8 mouse cellular contexts compared by ENCODE assay signal in the genomic region with DNA sequence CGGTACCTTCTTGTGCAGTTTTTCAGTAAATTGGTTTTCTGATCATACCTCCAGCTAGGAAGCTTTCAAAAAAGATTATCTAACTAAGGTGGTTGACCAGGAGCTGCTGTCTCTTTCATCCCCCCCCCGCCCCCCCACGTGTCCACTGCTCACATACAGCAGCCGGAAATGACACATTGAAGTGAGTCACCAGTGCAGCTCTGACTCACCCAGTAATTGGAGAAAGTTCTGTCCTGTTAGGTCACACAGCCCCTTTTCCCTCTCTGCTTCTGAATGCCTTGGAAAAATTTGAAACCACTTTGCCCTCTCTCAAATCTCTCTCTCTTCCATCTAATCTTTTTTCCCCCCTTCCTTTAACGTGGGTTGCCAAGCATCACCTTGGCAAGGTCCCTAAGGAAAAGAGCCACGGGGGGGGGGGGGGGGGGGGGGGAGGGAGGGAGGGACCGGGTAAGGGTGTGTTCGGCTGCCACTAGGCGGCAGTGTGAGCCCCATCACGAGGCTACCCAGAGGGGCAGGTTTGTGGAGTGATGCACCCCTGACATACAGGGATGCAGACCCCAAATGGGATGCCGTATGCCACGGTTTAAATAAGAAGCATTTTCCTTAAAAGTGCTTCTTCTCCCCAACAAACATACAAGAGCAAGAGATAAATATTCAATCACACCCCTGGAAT. TPM values are rescaled to one million over a fixed set of nuclear protein-coding genes. Genes with fewer than 3 reads are reported as not detected.
DNase-seq lines count a peak whose midpoint lies in the region; ATAC-seq lines count a peak whose summit lies in the region.

No protein-coding gene starts in this region.

- peak; percentile 63 to 80 for DNase-seq in heart, adult 18-20 months
- DNase-seq in heart, postnatal 25 days (ENCODE audit: low spot score): no peak
- peak; percentile 96 for DNase-seq in 416B (ENCODE audit: low read depth)
- DNase-seq in ZHBTc4 (ENCODE audit: low read depth, low spot score): peak; percentile 34
- DNase-seq in embryonic facial prominence, embryonic 11.5 days (ENCODE audit: low spot score): peak; percentile 27
- DNase-seq in kidney, postnatal 4 days: peak; percentile 74 to 77
- DNase-seq in natural killer cell, adult 2 months (ENCODE audit: low spot score in 2 of 2): peak; percentile 46 to 54
- DNase-seq in midbrain, embryonic 11.5 days (ENCODE audit: low spot score, missing footprints): no peak

- 24% methylated on average over 10 of the region's 12 CpGs for WGBS in embryonic facial prominence, embryonic 11.5 days
- WGBS in midbrain, embryonic 11.5 days: 30% methylated on average over 11 of the region's 12 CpGs

- no peak overlapping the region for H3K4me2 ChIP-seq in embryonic facial prominence, embryonic 11.5 days (ENCODE audit: low read depth, low read length)
- no peak overlapping the region for H3K4me2 ChIP-seq in midbrain, embryonic 11.5 days

- H3K4me1 ChIP-seq in embryonic facial prominence, embryonic 11.5 days (ENCODE audit: control insufficient read depth, insufficient read depth, low read length): no peaks in the 10 kb centered on the region
- no peaks in the 10 kb centered on the region for H3K4me1 ChIP-seq in midbrain, embryonic 11.5 days (ENCODE audit: control insufficient read depth, insufficient read depth, low read length)

- H3K36me3 ChIP-seq in embryonic facial prominence, embryonic 11.5 days (replicated peaks; ENCODE audit: control insufficient read depth, insufficient read depth, low read depth, low read length): no peaks in the 10 kb centered on the region
- no peaks in the 10 kb centered on the region for H3K36me3 ChIP-seq in midbrain, embryonic 11.5 days (ENCODE audit: control insufficient read depth, insufficient read depth, low read length)

- intact Hi-C loops in heart, postnatal 25 days (cut with DNase I): loop anchor here (1.0 kb wide), 1 partner anchor 45 kb away; no protein-coding TSS in a partner anchor

- no peak for ATAC-seq in embryonic facial prominence, embryonic 11.5 days (replicated peaks; ENCODE audit: insufficient number of reproducible peaks, low FRiP score, low TSS enrichment, low read depth)
- ATAC-seq in midbrain, embryonic 11.5 days (ENCODE audit: low FRiP score): no peak

- no peak overlapping the region for H3K9ac ChIP-seq in embryonic facial prominence, embryonic 11.5 days (replicated peaks; ENCODE audit: low read length)
- H3K9ac ChIP-seq in midbrain, embryonic 11.5 days (ENCODE audit: low read length): no peak overlapping the region

- no peaks in the 10 kb centered on the region for H3K27me3 ChIP-seq in embryonic facial prominence, embryonic 11.5 days (ENCODE audit: control insufficient read depth, insufficient read depth, low read length)
- no peaks in the 10 kb centered on the region for H3K27me3 ChIP-seq in midbrain, embryonic 11.5 days (ENCODE audit: control insufficient read depth, insufficient read depth, low read length)

- H3K27ac ChIP-seq in embryonic facial prominence, embryonic 11.5 days (replicated peaks; ENCODE audit: low read depth, low read length): no peak overlapping the region
- H3K27ac ChIP-seq in midbrain, embryonic 11.5 days (ENCODE audit: low read depth, low read length): no peak overlapping the region

- H3K4me3 ChIP-seq in embryonic facial prominence, embryonic 11.5 days (ENCODE audit: low read depth, low read length): no peak overlapping the region
- H3K4me3 ChIP-seq in midbrain, embryonic 11.5 days (ENCODE audit: low read depth, low read length): no peak overlapping the region

- no peaks in the 10 kb centered on the region for H3K9me3 ChIP-seq in embryonic facial prominence, embryonic 11.5 days (replicated peaks; ENCODE audit: control insufficient read depth, low read length)
- no peaks in the 10 kb centered on the region for H3K9me3 ChIP-seq in midbrain, embryonic 11.5 days (ENCODE audit: control insufficient read depth, low read length)

RNA-seq across cellular contexts. Expression of a gene that starts 10.1 kb away (rescaled TPM):
- 10 to 100 TPM; 18.4 to 33.2 TPM for total RNA-seq in heart, adult 18-20 months (2021)
- 10 to 100 TPM; 18.3 to 27.6 TPM for total RNA-seq in heart, postnatal 25 days (2021)
- polyA plus RNA-seq in embryonic facial prominence, embryonic 11.5 days (2014; fragmentation: Nextera tagmentation; extraction: Ambion mirVana): 0.17 TPM in 1 of 2 replicates, not detected in the other
- not detected in 2 replicates for polyA plus RNA-seq in midbrain, embryonic 11.5 days (2014; fragmentation: Nextera tagmentation; extraction: Ambion mirVana)

RNA-seq across cellular contexts. Expression of a gene that starts 16.0 kb away (rescaled TPM):
- 10 to 100 TPM; 37.5 to 40.2 TPM for total RNA-seq in heart, adult 18-20 months (2021)
- 10 to 100 TPM; 34.4 to 43.0 TPM for total RNA-seq in heart, postnatal 25 days (2021)
- polyA plus RNA-seq in embryonic facial prominence, embryonic 11.5 days (2014; fragmentation: Nextera tagmentation; extraction: Ambion mirVana): 144 and 159 TPM in 2 replicates
- 176 and 192 TPM in 2 replicates for polyA plus RNA-seq in midbrain, embryonic 11.5 days (2014; fragmentation: Nextera tagmentation; extraction: Ambion mirVana)

RNA-seq across cellular contexts. Expression of a gene that starts 35.8 kb away (rescaled TPM):
- total RNA-seq in heart, adult 18-20 months (2021): not detected
- total RNA-seq in heart, postnatal 25 days (2021): not detected
- 0.68 and 0.72 TPM in 2 replicates for polyA plus RNA-seq in embryonic facial prominence, embryonic 11.5 days (2014; fragmentation: Nextera tagmentation; extraction: Ambion mirVana)
- polyA plus RNA-seq in midbrain, embryonic 11.5 days (2014; fragmentation: Nextera tagmentation; extraction: Ambion mirVana): 0.40 and 0.59 TPM in 2 replicates

RNA-seq across cellular contexts. Expression of a gene that starts 54.1 kb away (rescaled TPM):
- 10 to 100 TPM; 19.0 to 21.5 TPM for total RNA-seq in heart, adult 18-20 months (2021)
- total RNA-seq in heart, postnatal 25 days (2021): 10 to 100 TPM; 18.0 to 22.0 TPM
- 3.6 and 4.6 TPM in 2 replicates for polyA plus RNA-seq in embryonic facial prominence, embryonic 11.5 days (2014; fragmentation: Nextera tagmentation; extraction: Ambion mirVana)
- 4.5 and 4.8 TPM in 2 replicates for polyA plus RNA-seq in midbrain, embryonic 11.5 days (2014; fragmentation: Nextera tagmentation; extraction: Ambion mirVana)

Comparison
In these comparisons a context has a peak if more than half of its experiments do, and no peak if none do; other contexts are left out.
1. DNase-seq: peak in heart, adult 18-20 months (2 of 2), 416B (single experiment), ZHBTc4 (single experiment), embryonic facial prominence, embryonic 11.5 days (single experiment), kidney, postnatal 4 days (2 of 2) and natural killer cell, adult 2 months (2 of 2); none in heart, postnatal 25 days (single experiment) and midbrain, embryonic 11.5 days (single experiment).